In genomic region chr8:76899411-76900154, GRCm38 (mm10) we compare ENCODE assay signal across 8 mouse cellular contexts. TPM values are rescaled to one million over a fixed set of nuclear protein-coding genes. Genes with fewer than 3 reads are reported as not detected.
DNase-seq lines count a peak whose midpoint lies in the region; ATAC-seq and TF ChIP-seq lines count a peak whose summit lies in the region.

Nr3c2 (plus strand) TSS chr8:76899442.

- no peaks in the 10 kb centered on the region for H3K36me3 ChIP-seq in heart, embryonic 13.5 days
- no peaks in the 10 kb centered on the region for H3K36me3 ChIP-seq in neural tube, embryonic 14.5 days (ENCODE audit: control insufficient read depth, insufficient read depth, low read length)

- TF ChIP-seq CTCF in embryonic fibroblast, embryonic 13.5 days (IDR thresholded peaks at IDR 0.05; ENCODE audit: borderline replicate concordance, insufficient read depth, low read length): no peak

- H3K27me3 ChIP-seq in heart, embryonic 13.5 days (replicated peaks): peaks cover 33% of the 10 kb centered on the region
- H3K27me3 ChIP-seq in neural tube, embryonic 14.5 days (ENCODE audit: control insufficient read depth, insufficient read depth, low read length): peaks cover 17% of the 10 kb centered on the region; the same call in 1 of the 2 replicates

- no peak for ATAC-seq in heart, embryonic 13.5 days (ENCODE audit: extremely low read depth, insufficient number of reproducible peaks, low FRiP score, low TSS enrichment)
- ATAC-seq in neural tube, embryonic 14.5 days (ENCODE audit: low read depth): peak; percentile 39
- no peak for ATAC-seq in monocyte, adult 5-6 weeks (replicated peaks; ENCODE audit: insufficient number of reproducible peaks, low FRiP score, low TSS enrichment, poor library complexity, severe bottlenecking)

- no peak for TF ChIP-seq POLR2A in embryonic fibroblast, embryonic 13.5 days (IDR thresholded peaks at IDR 0.05; ENCODE audit: low read depth, low read length)

- peak; percentile 15 for DNase-seq in CD4-positive helper T cell, adult 2 months (ENCODE audit: low read depth, low spot score)
- peak; percentile 63 for DNase-seq in adrenal gland, postnatal 14 days
- DNase-seq in kidney, postnatal 25 days: peak; percentile 20 to 64
- peak; percentile 48 to 52 for DNase-seq in lung, adult 18-20 months

- H3K9me3 ChIP-seq in heart, embryonic 13.5 days: no peaks in the 10 kb centered on the region
- no peaks in the 10 kb centered on the region for H3K9me3 ChIP-seq in neural tube, embryonic 14.5 days (ENCODE audit: control insufficient read depth, low read length)

- no peak within 1 kb of the TSS for H3K27ac ChIP-seq in embryonic fibroblast, embryonic 13.5 days (ENCODE audit: insufficient read depth, low read length)
- no peak within 1 kb of the TSS for H3K27ac ChIP-seq in heart, embryonic 13.5 days (replicated peaks)
- H3K27ac ChIP-seq in neural tube, embryonic 14.5 days (ENCODE audit: low read depth, low read length): no peak within 1 kb of the TSS

- H3K4me3 ChIP-seq in embryonic fibroblast, embryonic 13.5 days (ENCODE audit: insufficient read depth, low read length): peak within 1 kb of the TSS; percentile 39
- peak within 1 kb of the TSS; percentile 72 for H3K4me3 ChIP-seq in heart, embryonic 13.5 days
- H3K4me3 ChIP-seq in neural tube, embryonic 14.5 days (ENCODE audit: low read depth, low read length): peak within 1 kb of the TSS; percentile 67

- peak within 1 kb of the TSS; percentile 100 for H3K4me2 ChIP-seq in heart, embryonic 13.5 days
- H3K4me2 ChIP-seq in neural tube, embryonic 14.5 days (ENCODE audit: low read depth, low read length): peak within 1 kb of the TSS; percentile 100

- H3K9ac ChIP-seq in heart, embryonic 13.5 days: peak within 1 kb of the TSS; percentile 84
- H3K9ac ChIP-seq in neural tube, embryonic 14.5 days (replicated peaks; ENCODE audit: low read depth, low read length): peak within 1 kb of the TSS; percentile 61

- under 1% methylated on average over 39 of the region's 47 CpGs for WGBS in heart, embryonic 13.5 days
- WGBS in neural tube, embryonic 14.5 days: 0% methylated on average over 44 of the region's 47 CpGs

- no peaks in the 10 kb centered on the region for H3K4me1 ChIP-seq in embryonic fibroblast, embryonic 13.5 days (ENCODE audit: control insufficient read depth, insufficient read depth, low read length)
- peaks cover 17% of the 10 kb centered on the region for H3K4me1 ChIP-seq in heart, embryonic 13.5 days
- peaks cover 9% of the 10 kb centered on the region; the same call in 1 of the 2 replicates for H3K4me1 ChIP-seq in neural tube, embryonic 14.5 days (ENCODE audit: control insufficient read depth, insufficient read depth, low read length)

RNA-seq across cellular contexts. Expression of gene Nr3c2, which starts in this region (rescaled TPM):
- total RNA-seq in adrenal gland, postnatal 14 days (2021): 6.0 and 6.2 TPM in 2 replicates
- polyA plus RNA-seq in embryonic fibroblast, embryonic 13.5 days (2011; ENCODE audit: insufficient read length, low read depth, missing spikeins): 1.1 and 1.9 TPM in 2 replicates
- 3.2 and 3.9 TPM in 2 replicates for polyA plus RNA-seq in heart, embryonic 13.5 days (2015; fragmentation: Nextera tagmentation; extraction: Ambion mirVana)
- polyA plus RNA-seq in neural tube, embryonic 14.5 days (2014; fragmentation: Nextera tagmentation; extraction: Ambion mirVana): 6.6 and 7.7 TPM in 2 replicates
- total RNA-seq in monocyte, adult 5-6 weeks (2017): 1.9 to 2.3 TPM (median 2.3 TPM) in 3 replicates
